Mouse (Mus musculus) MEL-GATA-1-ER (cell line): ENCODE measurements at regions not wholly inside any gene's neighbourhood (a gene's known extent, or its start where the extent isn't known, plus 50 kb on each side); places are given as distances from the start of the nearest gene placed in this dataset.

ENCODE experiments used
- DNase-seq: peaks from one replicate; pipeline ENCODE4 v3.0.0-alpha.2; 2012; ENCODE audit warnings: low read depth; ENCODE audit errors: extremely low read depth

- no peak for DNase-seq
Measured at GRCm38 (mm10) chr1:183622341-183622740, 204.3 kb downstream of the Hhipl2 start.

GRCm38 (mm10) chr1:183624266-183624665, 206.3 kb downstream of the Hhipl2 start:
- DNase-seq = no peak

- no peak for DNase-seq
Measured at GRCm38 (mm10) chr1:183633810-183634209, 215.8 kb downstream of the Hhipl2 start.

GRCm38 (mm10) chr1:183634836-183635235, 216.8 kb downstream of the Hhipl2 start:
- no peak for DNase-seq

GRCm38 (mm10) chr1:183637214-183637613, 219.2 kb downstream of the Hhipl2 start:
- no peak for DNase-seq

- no peak for DNase-seq
Measured at GRCm38 (mm10) chr1:183639332-183639731, 221.3 kb downstream of the Hhipl2 start.

- no peak for DNase-seq
Measured at GRCm38 (mm10) chr1:183640568-183640967, 222.6 kb downstream of the Hhipl2 start.

GRCm38 (mm10) chr1:183644001-183644400, 226.0 kb downstream of the Hhipl2 start:
- no peak for DNase-seq

GRCm38 (mm10) chr1:183653878-183654277, 235.9 kb downstream of the Hhipl2 start:
- no peak for DNase-seq

GRCm38 (mm10) chr1:183657043-183657442, 239.0 kb downstream of the Hhipl2 start:
- DNase-seq = no peak

GRCm38 (mm10) chr1:183660541-183660940, 242.5 kb downstream of the Hhipl2 start:
- no peak for DNase-seq

GRCm38 (mm10) chr1:183662369-183663043, 244.5 kb downstream of the Hhipl2 start:
- no peak for DNase-seq

GRCm38 (mm10) chr1:183669271-183669670, 251.3 kb downstream of the Hhipl2 start:
- DNase-seq = no peak

GRCm38 (mm10) chr1:183669674-183670073, 251.7 kb downstream of the Hhipl2 start:
- no peak for DNase-seq

- no peak for DNase-seq
Measured at GRCm38 (mm10) chr1:183670542-183670941, 252.5 kb downstream of the Hhipl2 start.

- no peak for DNase-seq
Measured at GRCm38 (mm10) chr1:183671541-183671940, 253.5 kb downstream of the Hhipl2 start.

GRCm38 (mm10) chr1:183672521-183672920, 254.5 kb downstream of the Hhipl2 start:
- DNase-seq = no peak

GRCm38 (mm10) chr1:183677585-183677984, 259.6 kb downstream of the Hhipl2 start:
- DNase-seq = no peak

- DNase-seq = no peak
Measured at GRCm38 (mm10) chr1:183679949-183680348, 261.9 kb downstream of the Hhipl2 start.

GRCm38 (mm10) chr1:183686056-183686455, 268.0 kb downstream of the Hhipl2 start:
- no peak for DNase-seq

GRCm38 (mm10) chr1:183692756-183693155, 274.7 kb downstream of the Hhipl2 start:
- no peak for DNase-seq

GRCm38 (mm10) chr1:183699284-183699683, 281.3 kb downstream of the Hhipl2 start:
- DNase-seq = no peak

GRCm38 (mm10) chr1:183702888-183703287, 284.9 kb downstream of the Hhipl2 start:
- no peak for DNase-seq

- no peak for DNase-seq
Measured at GRCm38 (mm10) chr1:183712895-183713294, 294.9 kb downstream of the Hhipl2 start.
